Mouse (Mus musculus): ENCODE results near the gene Kirrel. TPM values are rescaled to one million over a fixed set of nuclear protein-coding genes. Genes with fewer than 3 reads are reported as not detected.

The Kirrel gene
- polyA plus RNA-seq, 1 experiment from 2014 or later = 5.6 TPM

DNA sequence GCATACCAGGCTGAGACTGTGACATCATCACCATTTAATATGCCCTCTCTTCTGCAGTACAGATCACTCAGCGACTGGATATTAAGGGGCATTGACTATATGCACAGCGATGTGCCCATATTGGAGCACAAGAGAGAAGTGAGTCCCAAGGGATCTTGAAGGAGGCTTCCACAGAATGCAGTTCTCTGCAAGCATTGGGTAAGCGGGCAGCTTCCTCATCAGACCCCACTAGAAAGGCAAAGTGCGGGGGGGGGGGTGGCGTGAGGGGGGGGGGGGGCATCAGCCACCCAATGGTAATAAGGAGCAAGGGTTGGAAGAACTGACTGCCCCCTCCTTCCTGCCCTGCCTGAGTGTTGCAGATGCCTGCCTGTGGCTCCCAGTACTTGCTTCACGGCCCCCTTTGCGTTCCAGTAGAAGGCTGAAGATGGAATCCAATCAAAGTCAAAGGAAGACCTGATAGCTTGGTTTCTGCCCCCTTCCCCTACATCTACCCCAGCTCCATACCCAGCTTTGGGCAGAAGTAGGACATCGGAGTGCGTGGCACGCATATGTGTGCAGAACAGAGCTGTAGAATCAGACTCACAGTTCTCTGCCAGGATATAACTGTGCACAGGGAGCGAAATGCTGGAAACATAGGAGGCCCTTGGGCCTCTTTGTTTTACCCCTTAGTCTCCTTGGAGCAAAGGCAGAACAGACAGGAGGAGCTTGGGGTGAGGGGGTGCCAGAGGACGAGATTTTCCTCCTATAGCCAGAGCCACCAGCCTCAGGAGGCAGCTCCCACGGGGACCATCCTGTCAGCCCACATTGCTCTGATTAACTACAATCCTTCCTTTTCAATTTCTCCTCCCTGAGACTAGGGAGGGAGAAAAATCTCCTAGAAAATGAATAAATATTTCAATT lies 3.1 kb downstream of the Kirrel start:
- peak overlapping the region; percentile 76 for H3K4me2 ChIP-seq (ENCODE audit: low read length)
- H3K9ac ChIP-seq (ENCODE audit: low read depth, low read length) = peak overlapping the region; percentile 75
- no peak; the same call in 1 of the 2 replicates for ATAC-seq
- H3K4me1 ChIP-seq (ENCODE audit: control insufficient read depth, insufficient read depth, low read length) = peaks cover 52% of the 10 kb centered on the region
- no peaks in the 10 kb centered on the region for H3K9me3 ChIP-seq (replicated peaks; ENCODE audit: control insufficient read depth, low read length, poor library complexity, severe bottlenecking)
- H3K27me3 ChIP-seq (ENCODE audit: control insufficient read depth, insufficient read depth, low read depth, low read length) = no peaks in the 10 kb centered on the region
- H3K27ac ChIP-seq (ENCODE audit: low read length) = peak overlapping the region; percentile 84
- H3K4me3 ChIP-seq (ENCODE audit: low read depth, low read length) = peak overlapping the region; percentile 64
- 25% methylated on average over 12 of the region's 13 CpGs for WGBS
- H3K36me3 ChIP-seq (ENCODE audit: control insufficient read depth, insufficient read depth, low read length) = no peaks in the 10 kb centered on the region

DNA sequence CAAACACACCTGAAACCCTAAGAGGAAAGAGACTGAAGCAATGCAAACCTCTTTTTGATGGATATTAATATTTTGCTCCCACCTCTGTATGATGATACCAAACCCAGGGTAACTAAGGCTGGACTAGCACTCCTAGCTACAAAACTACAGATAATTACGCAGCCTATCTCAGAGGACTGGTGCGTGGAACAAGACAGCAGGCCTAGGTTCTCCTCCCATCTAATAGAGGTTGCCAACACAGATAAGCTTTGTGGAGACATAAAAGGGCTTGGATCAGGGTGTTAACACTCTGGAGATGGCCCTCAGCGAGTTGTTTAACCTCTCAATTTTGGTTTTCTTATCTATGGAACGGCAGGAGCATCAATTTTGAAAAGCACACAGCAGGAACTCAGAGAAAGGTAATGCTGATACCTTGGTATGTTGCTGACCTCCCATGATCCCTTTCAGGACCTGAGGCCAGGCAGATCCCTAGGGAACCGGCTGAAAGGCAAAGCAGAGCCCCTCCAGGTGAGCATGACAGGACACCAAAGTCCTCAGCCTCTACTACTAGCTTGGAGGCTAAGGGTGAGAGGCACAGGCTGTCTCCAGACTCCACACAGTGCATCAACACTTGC lies 5.0 kb downstream of the Kirrel start:
- Histone ChIP-seq H3K4me2 (ENCODE audit: low read length) (peak overlapping the region; percentile 25; the same call in 1 of the 2 replicates), H3K4me1 (ENCODE audit: control insufficient read depth, insufficient read depth, low read length) (peaks cover 61% of the 10 kb centered on the region), H3K27ac (ENCODE audit: low read length) (no peak overlapping the region), H3K9ac (ENCODE audit: low read depth, low read length) (no peak overlapping the region), H3K4me3 (ENCODE audit: low read depth, low read length) (no peak overlapping the region), H3K27me3 (ENCODE audit: control insufficient read depth, insufficient read depth, low read depth, low read length) (no peaks in the 10 kb centered on the region), H3K36me3 (ENCODE audit: control insufficient read depth, insufficient read depth, low read length) (no peaks in the 10 kb centered on the region), H3K9me3 (replicated peaks; ENCODE audit: control insufficient read depth, low read length, poor library complexity, severe bottlenecking) (no peaks in the 10 kb centered on the region)
- WGBS = 39% methylated on average over 5 of the region's 5 CpGs
- no peak for ATAC-seq

DNA sequence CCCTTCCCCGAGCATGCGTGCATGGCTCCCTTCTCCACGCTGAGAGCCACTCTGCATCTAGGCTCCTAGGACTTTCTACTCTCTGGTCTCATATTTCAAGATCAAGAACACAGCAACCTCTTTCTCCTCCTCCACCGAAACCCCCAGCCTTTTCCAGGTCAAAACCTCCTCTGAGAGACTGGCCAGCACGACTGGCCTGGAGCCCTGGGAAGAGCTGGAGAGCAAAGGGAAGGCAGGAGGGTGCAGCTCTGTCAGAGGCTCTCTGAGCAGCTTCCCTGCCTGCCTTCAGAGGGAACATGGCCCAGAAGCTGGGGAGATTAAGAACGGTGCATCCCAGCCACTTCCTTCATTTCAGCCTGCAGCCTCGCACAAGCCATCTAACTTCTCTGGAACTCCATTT lies 5.8 kb downstream of the Kirrel start:
- H3K4me2 ChIP-seq (ENCODE audit: low read length) = peak overlapping the region; percentile 1; the same call in 1 of the 2 replicates
- no peak for ATAC-seq
- H3K36me3 ChIP-seq (ENCODE audit: control insufficient read depth, insufficient read depth, low read length) = no peaks in the 10 kb centered on the region
- H3K9ac ChIP-seq (ENCODE audit: low read depth, low read length) = no peak overlapping the region
- peaks cover 60% of the 10 kb centered on the region for H3K4me1 ChIP-seq (ENCODE audit: control insufficient read depth, insufficient read depth, low read length)
- H3K27ac ChIP-seq (ENCODE audit: low read length) = no peak overlapping the region
- WGBS = 68% methylated on average over 7 of the region's 7 CpGs
- no peaks in the 10 kb centered on the region for H3K27me3 ChIP-seq (ENCODE audit: control insufficient read depth, insufficient read depth, low read depth, low read length)
- no peaks in the 10 kb centered on the region for H3K9me3 ChIP-seq (replicated peaks; ENCODE audit: control insufficient read depth, low read length, poor library complexity, severe bottlenecking)
- no peak overlapping the region for H3K4me3 ChIP-seq (ENCODE audit: low read depth, low read length)

DNA sequence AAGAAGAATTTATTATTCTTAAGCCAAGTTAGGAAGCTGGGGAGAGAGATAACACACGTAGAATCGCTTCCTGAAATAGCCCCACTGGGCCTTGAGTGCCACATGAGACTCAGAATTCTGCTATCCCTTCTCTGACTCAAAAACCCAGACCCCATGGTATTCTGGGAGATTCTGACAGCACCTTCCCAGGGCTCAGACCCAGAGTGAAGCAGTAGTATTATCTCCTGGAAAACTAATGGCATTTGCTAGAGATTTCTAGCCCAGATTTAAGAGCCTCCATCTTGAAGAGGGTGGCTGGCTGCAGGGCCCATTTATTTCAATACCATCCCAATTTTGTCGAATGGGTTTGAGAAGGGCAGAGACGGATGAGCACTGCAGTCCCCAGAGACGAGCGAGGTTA lies 6.9 kb downstream of the Kirrel start:
- Histone ChIP-seq H3K27me3 (ENCODE audit: control insufficient read depth, insufficient read depth, low read depth, low read length) (no peaks in the 10 kb centered on the region), H3K4me1 (ENCODE audit: control insufficient read depth, insufficient read depth, low read length) (peaks cover 51% of the 10 kb centered on the region), H3K36me3 (ENCODE audit: control insufficient read depth, insufficient read depth, low read length) (no peaks in the 10 kb centered on the region), H3K27ac (ENCODE audit: low read length) (no peak overlapping the region), H3K4me2 (ENCODE audit: low read length) (no peak overlapping the region), H3K9me3 (replicated peaks; ENCODE audit: control insufficient read depth, low read length, poor library complexity, severe bottlenecking) (no peaks in the 10 kb centered on the region), H3K4me3 (ENCODE audit: low read depth, low read length) (no peak overlapping the region), H3K9ac (ENCODE audit: low read depth, low read length) (no peak overlapping the region)
- WGBS = 74% methylated on average over 6 of the region's 6 CpGs
- no peak for ATAC-seq

DNA sequence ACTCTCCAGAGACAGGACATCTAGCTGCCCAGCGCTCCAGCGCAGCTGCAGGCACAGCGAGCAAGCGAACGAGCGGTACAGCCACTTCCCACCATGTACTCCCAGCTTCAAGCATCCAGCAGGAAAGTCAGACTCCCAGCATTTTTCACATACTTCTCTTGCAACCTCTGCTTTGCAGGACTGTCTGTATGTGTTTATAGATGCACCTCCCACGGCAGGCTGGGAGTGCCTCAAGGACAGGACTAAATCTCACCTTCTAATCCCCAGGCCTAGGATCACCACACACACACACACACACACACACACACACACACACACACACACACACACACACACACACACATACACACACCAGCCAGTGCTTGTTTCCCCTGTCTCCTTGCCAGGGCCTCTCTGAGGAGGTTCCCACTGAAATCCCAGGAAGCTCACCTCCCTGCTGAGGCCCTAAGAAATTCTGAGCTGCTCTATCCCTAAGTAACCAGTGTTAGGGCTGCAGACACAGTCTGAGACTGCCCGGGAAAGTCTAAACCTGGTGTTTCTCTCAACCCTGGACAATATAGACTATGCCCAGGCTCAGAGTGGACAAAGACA lies 9.2 kb downstream of the Kirrel start:
- ATAC-seq = no peak
- Histone ChIP-seq H3K4me2 (ENCODE audit: low read length) (peak overlapping the region; percentile 15; the same call in 1 of the 2 replicates), H3K36me3 (ENCODE audit: control insufficient read depth, insufficient read depth, low read length) (no peaks in the 10 kb centered on the region), H3K4me3 (ENCODE audit: low read depth, low read length) (no peak overlapping the region), H3K27ac (ENCODE audit: low read length) (peak overlapping the region; percentile 54), H3K9me3 (replicated peaks; ENCODE audit: control insufficient read depth, low read length, poor library complexity, severe bottlenecking) (no peaks in the 10 kb centered on the region), H3K4me1 (ENCODE audit: control insufficient read depth, insufficient read depth, low read length) (peaks cover 50% of the 10 kb centered on the region), H3K27me3 (ENCODE audit: control insufficient read depth, insufficient read depth, low read depth, low read length) (no peaks in the 10 kb centered on the region), H3K9ac (ENCODE audit: low read depth, low read length) (peak overlapping the region; percentile 48)
- 28% methylated on average over 8 of the region's 8 CpGs for WGBS

DNA sequence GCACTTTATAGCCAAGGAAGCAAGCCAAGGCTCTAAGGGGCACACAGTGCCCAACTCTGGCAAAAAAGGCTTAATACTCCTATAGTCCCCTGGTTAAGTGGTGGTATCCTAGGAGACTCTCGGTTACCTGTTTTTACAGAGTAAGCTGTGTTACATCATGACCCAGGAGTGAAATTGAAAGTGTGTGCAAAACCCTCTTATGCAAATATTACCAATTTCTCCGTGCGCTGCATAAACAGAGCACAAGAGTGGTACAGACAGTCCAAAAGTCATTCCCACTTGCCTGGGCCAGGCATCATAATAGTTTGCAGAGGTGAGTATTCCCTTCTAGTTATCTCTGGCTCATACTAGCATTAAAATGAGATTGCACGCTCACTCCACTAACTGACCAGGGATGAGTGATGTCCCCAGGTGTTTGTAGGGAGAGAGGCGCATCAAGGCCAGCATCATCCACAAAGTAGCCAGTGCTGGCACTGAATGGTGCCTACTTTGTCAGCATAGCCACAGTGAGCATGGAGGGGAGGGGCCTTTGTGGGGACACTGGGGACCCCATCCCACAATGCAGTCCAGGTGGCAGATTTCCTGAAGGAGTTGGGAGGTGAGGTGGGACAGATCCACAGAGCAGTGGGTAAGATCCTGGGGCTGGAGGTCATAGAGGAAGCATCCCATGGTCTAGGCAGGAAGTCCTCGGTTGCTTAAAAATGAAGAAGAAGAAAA lies 10.3 kb downstream of the Kirrel start:
- Histone ChIP-seq H3K4me3 (ENCODE audit: low read depth, low read length) (no peak overlapping the region), H3K9me3 (replicated peaks; ENCODE audit: control insufficient read depth, low read length, poor library complexity, severe bottlenecking) (no peaks in the 10 kb centered on the region), H3K27ac (ENCODE audit: low read length) (peak overlapping the region; percentile 54), H3K27me3 (ENCODE audit: control insufficient read depth, insufficient read depth, low read depth, low read length) (no peaks in the 10 kb centered on the region), H3K4me1 (ENCODE audit: control insufficient read depth, insufficient read depth, low read length) (peaks cover 47% of the 10 kb centered on the region), H3K4me2 (ENCODE audit: low read length) (no peak overlapping the region), H3K9ac (ENCODE audit: low read depth, low read length) (no peak overlapping the region), H3K36me3 (ENCODE audit: control insufficient read depth, insufficient read depth, low read length) (no peaks in the 10 kb centered on the region)
- no peak for ATAC-seq
- WGBS = 88% methylated on average over 6 of the region's 6 CpGs

DNA sequence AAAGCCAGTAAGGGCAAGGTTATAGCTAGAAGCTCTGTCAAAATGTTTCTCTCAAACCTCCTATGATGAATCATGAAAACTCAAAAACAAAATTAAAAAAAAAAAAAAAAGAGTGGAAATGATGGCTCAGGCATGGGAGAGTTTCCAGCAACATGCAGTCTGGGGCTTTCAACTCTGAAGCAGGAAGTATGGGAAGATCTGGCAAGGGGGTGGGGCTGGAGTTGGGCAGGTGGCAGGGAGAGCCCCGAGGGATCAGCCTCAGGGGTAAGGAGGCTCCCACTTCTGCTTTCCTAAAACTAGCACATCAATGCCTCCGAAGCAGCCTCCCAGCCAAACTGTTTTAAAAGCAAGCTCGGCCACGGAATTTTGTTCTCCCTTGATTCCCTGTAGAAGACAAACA lies 11.4 kb downstream of the Kirrel start:
- WGBS = 50% methylated on average over 4 of the region's 4 CpGs

DNA sequence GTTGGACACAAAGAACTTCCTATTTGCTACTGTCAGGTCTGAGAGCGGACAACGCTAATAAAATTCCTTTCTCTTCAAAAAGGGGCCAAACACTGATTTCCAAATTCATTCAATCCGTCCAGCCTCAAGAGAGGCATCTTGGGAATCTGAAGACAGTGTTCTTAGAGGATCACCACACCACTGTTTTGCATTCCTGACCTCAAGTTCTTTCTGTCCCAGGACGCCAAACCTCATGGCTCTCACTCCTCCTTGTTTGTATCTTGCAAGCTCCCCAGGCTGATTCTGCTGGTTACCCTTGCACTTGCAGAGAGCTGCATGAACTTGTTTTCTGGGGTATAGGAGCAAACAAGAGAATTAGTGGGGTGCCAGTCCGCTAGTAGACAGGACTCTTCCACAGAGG lies 12.2 kb downstream of the Kirrel start:
- WGBS = 80% methylated on average over 5 of the region's 5 CpGs
- Histone ChIP-seq H3K27ac (ENCODE audit: low read length) (no peak overlapping the region), H3K4me1 (ENCODE audit: control insufficient read depth, insufficient read depth, low read length) (peaks cover 52% of the 10 kb centered on the region), H3K9me3 (replicated peaks; ENCODE audit: control insufficient read depth, low read length, poor library complexity, severe bottlenecking) (no peaks in the 10 kb centered on the region), H3K9ac (ENCODE audit: low read depth, low read length) (no peak overlapping the region), H3K27me3 (ENCODE audit: control insufficient read depth, insufficient read depth, low read depth, low read length) (no peaks in the 10 kb centered on the region), H3K4me2 (ENCODE audit: low read length) (no peak overlapping the region), H3K36me3 (ENCODE audit: control insufficient read depth, insufficient read depth, low read length) (no peaks in the 10 kb centered on the region), H3K4me3 (ENCODE audit: low read depth, low read length) (no peak overlapping the region)
- ATAC-seq = no peak

More for the DNA sequence above, 11.4 kb downstream of the Kirrel start:
- Histone ChIP-seq H3K4me2 (ENCODE audit: low read length) (no peak overlapping the region), H3K9ac (ENCODE audit: low read depth, low read length) (no peak overlapping the region), H3K4me1 (ENCODE audit: control insufficient read depth, insufficient read depth, low read length) (peaks cover 47% of the 10 kb centered on the region), H3K4me3 (ENCODE audit: low read depth, low read length) (no peak overlapping the region), H3K9me3 (replicated peaks; ENCODE audit: control insufficient read depth, low read length, poor library complexity, severe bottlenecking) (no peaks in the 10 kb centered on the region), H3K27me3 (ENCODE audit: control insufficient read depth, insufficient read depth, low read depth, low read length) (no peaks in the 10 kb centered on the region), H3K36me3 (ENCODE audit: control insufficient read depth, insufficient read depth, low read length) (no peaks in the 10 kb centered on the region), H3K27ac (ENCODE audit: low read length) (no peak overlapping the region)
- ATAC-seq = no peak

Data from midbrain, embryonic 16.5 days (tissue).